Mouse (Mus musculus): ENCODE results near the gene Efcc1.

Gene Efcc1

DNA sequence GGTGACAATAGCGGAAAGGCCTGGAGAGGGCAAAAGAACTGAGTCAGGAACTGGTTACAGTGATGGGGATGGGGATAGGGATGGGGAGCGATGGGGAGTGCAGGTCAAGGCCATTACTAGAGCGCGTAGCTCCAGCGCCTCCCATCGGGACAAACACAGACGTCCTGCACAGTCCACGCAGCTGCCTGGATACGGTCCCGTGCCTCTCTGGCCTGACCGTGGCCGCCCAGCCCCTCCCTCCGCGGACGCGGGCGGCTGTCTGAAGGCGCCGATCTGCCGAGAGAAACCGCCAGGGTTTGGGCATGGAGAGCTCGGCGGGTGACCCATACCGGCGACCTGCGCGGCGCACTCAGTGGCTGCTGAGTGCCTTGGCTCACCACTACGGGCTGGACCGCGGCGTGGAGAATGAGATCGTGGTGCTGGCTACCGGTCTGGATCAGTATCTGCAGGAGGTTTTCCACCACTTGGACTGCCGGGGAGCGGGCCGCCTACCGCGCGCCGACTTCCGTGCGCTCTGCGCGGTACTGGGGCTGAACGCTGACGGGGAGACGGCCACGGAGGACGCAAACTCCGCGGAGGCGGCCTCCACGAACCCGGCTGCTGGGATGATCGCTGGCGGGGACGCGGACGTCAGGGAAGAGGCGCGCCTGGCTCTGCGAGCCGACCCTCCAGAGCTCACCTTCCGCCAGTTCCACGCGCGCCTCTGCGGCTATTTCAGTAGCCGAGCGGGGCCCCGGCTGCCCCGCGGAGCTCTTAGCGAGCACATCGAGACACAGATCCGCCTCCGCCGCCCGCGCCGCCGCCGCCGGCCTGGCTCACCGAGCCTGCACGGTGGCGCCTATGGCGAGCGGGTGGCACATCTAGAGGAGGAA, at the start of gene Efcc1:
Gene Efcc1, plus strand, starts transcription at position 279 of the 872 bp plus-strand sequence.
- in situ Hi-C loops (cut with MboI, MseI), result no loop called here

GRCm38 (mm10) chr6:87695947-87696346, 34.7 kb upstream of the Efcc1 start:
- in situ Hi-C loops (cut with MboI, MseI), result no loop called here

- in situ Hi-C loops (cut with MboI, MseI), result no loop called here
These were observed 34.1 kb upstream of the Efcc1 start for GRCm38 (mm10) chr6:87696544-87696943.

GRCm38 (mm10) chr6:87706246-87706645, 24.4 kb upstream of the Efcc1 start:
- in situ Hi-C loops (cut with MboI, MseI), result no loop called here

- in situ Hi-C loops (cut with MboI, MseI), result no loop called here
These were observed 18.4 kb upstream of the Efcc1 start for GRCm38 (mm10) chr6:87712311-87712710.

DNA sequence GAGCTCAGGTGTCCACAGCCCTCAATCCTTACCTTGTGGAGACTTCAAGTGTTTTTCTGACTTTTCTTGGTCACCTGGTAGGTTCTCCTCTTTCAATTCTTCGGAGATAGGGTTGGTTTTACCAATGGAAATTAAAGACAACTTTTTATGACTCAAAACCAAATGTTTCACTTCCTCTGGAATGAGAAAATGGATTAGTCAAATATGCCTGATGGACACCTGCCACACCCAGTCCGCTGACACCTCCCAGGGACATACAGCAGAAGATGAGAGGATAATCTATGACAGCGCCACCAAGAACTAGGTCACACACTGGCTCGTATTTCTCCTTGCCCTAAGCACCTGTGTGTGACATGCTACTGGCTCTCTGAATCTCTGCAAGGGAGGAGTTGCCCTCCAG, 16.6 kb upstream of the Efcc1 start:
- in situ Hi-C loops (cut with MboI, MseI), result no loop called here

DNA sequence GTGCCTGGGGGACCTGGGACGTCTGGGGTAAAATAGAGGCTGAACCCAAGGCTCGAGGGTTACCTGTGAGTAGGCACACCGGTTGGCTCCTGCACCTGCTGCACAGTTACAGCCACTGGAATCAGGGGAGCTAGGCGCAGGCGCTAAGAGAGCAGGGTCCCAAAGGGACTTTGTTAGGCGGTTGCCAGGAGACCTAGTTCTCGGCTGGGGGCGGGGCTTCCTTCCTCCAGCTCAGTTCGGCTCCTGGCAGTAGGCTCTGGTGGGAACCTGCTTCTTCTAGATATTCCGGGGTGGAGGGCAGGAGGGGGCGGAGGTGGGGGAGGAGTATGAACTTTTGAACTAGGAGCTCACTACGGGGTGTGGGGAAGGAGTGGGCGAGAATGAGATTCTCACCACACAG, 8.0 kb upstream of the Efcc1 start:
- in situ Hi-C loops (cut with MboI, MseI), result no loop called here

DNA sequence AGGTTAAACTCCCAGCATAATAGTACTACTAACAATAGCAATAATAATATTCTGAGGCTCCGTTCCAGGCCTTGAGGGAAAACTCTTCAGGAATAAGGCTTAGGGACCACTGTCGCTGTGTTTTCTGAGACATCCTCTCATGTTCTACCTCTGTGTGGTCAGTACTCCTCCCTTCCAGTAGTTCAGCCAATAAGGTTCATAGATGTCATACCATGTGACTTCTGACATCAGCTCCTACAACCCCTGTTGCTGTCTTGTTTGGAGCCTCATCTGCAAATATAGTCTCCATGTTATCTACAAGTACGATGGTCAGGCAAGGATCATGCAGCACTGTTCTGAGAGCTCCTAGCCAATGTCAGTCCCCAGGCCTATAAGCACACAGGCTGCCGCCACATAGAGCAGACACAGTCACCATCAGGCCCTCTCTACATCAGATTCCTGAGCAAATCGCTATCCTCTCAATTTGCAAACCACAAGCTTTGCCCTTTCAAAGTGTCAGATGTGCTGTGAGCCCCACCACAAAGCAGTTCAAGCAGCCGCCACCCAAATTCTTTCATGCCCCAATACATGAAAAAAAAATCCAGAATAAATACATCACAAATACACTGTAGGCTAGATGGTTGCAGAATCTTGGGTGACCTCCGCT, 5.3 kb upstream of the Efcc1 start:
- in situ Hi-C loops (cut with MboI, MseI), result no loop called here

GRCm38 (mm10) chr6:87728102-87728501, 2.6 kb upstream of the Efcc1 start:
- in situ Hi-C loops (cut with MboI, MseI), result no loop called here

- in situ Hi-C loops (cut with MboI, MseI), result no loop called here
These were observed 528 bp upstream of the Efcc1 start for GRCm38 (mm10) chr6:87730141-87730540.

GRCm38 (mm10) chr6:87731463-87732095, 910 bp downstream of the Efcc1 start:
- in situ Hi-C loops (cut with MboI, MseI), result no loop called here

DNA sequence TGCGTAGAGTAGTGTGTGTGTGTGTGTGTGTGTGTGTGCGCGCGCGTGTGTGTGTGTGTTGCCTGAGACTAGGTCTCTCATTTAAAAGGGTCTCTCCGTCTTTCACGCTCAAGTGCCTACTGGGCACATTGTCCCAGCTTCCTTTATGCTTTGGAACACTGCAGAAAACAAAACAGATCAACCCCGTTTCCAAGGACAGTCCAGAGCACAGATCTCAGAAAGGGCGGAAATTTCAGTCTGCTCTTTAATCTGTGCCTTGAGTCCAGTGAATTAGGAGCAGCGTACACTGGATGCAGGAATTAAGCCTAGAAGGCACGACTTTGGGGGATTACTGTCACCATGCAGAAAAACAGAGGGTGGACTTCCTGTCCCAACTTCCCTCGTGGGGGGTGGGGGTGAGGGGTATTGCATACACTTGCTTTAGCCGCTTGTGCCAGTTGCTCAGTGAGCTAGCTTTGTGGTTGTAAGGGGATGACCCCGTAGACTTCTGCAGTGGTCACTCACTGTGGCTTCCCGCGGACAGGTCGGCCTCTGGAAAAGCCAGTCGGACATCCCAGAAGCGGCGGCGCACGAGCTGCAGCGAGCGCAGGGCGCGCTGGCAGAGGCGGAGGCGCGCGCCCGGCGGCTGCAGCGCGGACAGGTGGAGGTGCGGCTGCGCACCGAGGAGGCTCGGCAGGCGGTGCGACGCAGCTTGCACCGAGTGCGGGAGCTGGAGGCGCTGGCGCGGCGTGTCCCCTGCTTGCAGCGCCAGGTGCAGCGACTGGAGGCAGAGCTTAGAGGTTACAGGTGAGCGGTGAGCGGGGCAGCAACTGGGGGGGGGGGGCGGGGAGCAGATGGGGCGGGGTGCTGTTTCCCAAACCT, 1.7 kb downstream of the Efcc1 start:
- in situ Hi-C loops (cut with MboI, MseI), result no loop called here

DNA sequence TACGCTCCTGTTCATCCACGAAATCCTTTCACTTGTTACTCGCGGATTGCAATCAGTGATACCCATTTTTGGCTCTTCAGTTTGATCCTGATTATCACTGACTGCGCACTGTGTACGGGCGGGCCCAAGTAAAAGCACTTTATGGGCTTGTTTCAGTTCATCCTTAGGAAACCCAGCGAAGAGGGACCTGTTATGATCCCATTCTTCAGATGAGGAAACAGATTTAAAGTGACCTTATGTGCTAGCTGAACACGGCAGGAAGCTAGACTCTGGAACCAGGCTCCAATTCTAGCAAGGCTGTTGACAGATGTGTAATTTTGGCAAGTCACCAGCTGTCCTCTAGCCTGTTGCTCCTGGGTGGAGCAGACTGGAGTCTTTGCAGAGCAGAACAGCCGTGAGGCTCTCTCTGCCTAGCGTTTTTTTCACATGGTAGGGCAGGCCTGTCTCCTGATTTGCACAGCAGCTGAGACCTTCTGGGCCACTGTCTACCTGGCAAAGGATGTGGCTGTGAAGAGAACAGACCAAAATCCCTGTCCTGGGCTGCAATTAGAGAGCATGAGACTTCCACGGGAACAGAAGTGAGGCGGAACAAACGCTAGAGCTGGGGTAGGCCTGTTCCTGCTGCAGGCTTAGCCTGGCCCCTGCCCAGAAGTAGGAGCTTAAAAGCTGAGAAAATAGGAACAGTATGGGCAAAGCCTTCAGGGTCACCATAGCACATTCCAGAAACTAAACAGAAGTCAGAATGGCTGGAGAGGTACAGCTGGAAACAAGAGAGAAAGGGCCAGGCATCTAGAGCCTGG, 2.7 kb downstream of the Efcc1 start:
- in situ Hi-C loops (cut with MboI, MseI), result no loop called here

GRCm38 (mm10) chr6:87734136-87734535, 3.5 kb downstream of the Efcc1 start:
- in situ Hi-C loops (cut with MboI, MseI), result no loop called here

DNA sequence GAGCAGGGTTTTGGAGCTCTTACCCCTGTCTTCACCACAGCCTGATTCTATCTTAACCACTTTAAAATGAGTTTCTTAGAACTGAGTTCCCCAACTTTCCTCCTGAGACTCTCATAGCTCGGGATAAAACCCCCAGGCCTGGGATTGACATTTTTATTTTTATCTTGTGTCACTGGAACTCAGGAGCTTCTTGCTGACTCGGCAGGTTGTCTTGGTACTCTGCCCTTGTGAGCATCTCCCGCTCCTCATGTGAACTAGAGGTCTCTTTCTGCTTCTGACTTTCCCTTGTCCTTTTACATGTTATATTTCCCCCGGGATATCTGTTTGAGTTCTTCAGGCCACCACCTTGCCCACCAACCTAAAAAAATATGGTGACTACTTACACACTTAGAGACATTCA, 6.3 kb downstream of the Efcc1 start:
- in situ Hi-C loops (cut with MboI, MseI), result no loop called here

GRCm38 (mm10) chr6:87737921-87738626, 7.4 kb downstream of the Efcc1 start:
- in situ Hi-C loops (cut with MboI, MseI), result no loop called here

- in situ Hi-C loops (cut with MboI, MseI), result no loop called here
These were observed 9.2 kb downstream of the Efcc1 start for GRCm38 (mm10) chr6:87739898-87740297.

DNA sequence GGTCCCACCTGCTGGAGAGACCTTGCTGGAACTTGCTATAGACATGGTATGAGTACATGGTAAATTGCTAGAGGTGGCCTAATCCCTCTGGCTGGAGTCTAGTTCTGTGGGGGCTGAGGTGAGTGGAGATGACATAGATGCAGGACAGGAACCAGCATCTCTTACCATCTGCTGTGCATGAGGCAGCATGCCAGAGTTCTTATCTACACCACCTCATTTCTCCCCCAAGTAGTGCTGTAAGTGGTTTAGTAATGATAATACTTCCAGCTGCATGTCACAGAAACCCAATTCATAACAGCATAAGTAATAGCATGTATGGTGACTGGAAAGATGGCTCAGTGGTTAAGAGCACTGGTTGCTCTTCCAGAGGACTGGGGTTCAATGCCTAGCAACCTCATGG, 9.8 kb downstream of the Efcc1 start:
- in situ Hi-C loops (cut with MboI, MseI), result no loop called here

DNA sequence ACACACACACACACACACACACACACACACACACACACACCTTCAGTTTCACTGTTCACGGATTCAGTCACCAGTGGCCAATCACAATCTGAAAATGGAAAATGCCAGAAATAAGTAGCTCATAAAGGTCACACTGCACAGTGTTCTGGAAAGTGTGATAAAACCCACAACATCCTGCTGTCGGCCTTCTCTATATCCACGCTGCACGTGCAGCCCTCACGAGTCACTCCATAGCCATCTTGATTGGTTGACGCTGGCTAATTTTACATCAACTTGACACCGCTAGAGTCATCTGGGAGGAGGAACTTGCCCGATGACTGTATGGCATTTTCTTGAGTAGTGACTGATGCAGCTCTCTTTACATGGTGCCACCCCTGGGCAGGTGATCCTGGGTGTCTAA, 11.3 kb downstream of the Efcc1 start:
- in situ Hi-C loops (cut with MboI, MseI), result no loop called here

GRCm38 (mm10) chr6:87742804-87743203, 12.1 kb downstream of the Efcc1 start:
- in situ Hi-C loops (cut with MboI, MseI), result no loop called here
